Mouse (Mus musculus) stomach, postnatal 0 days (tissue): ENCODE results near the gene F2rl2.

ENCODE experiments used
- CTCF ChIP-seq: IDR thresholded peaks from 2 replicates; pipeline ENCODE4 v1.5.1; 2016; ENCODE audit warnings: antibody characterized with exemption, low read depth, mild to moderate bottlenecking, moderate library complexity
- EP300 ChIP-seq: optimal IDR thresholded peaks from 2 replicates; pipeline ENCODE3; 2016; ENCODE audit warnings: antibody characterized with exemption

GRCm38 (mm10) chr13:95655284-95655683 lies 41.4 kb upstream of the F2rl2 start:
- TF ChIP-seq CTCF, result no peak
- TF ChIP-seq EP300, result no peak
